Mouse (Mus musculus) kidney, postnatal 0 days (tissue): ENCODE results near the gene Tuft1. TPM values are rescaled to one million over a fixed set of nuclear protein-coding genes. Genes with fewer than 3 reads are reported as not detected.
"Not testable (repeated sequence)": the region's sequence is repeated elsewhere in the genome, so short reads cannot be mapped to it uniquely, and the experiment has no call there.

Source experiments
- ATAC-seq: fragments of 200-750 bp; cut with Nextera tagmentation; replicated peaks from 2 replicates; pipeline ENCODE4 v1.8.0; 2017; ENCODE audit warnings: low read depth, moderate number of reproducible peaks, moderate TSS enrichment, moderate library complexity; ENCODE audit not compliant: low FRiP score
- DNase-seq: peaks from one replicate; pipeline ENCODE4 v3.0.0-alpha.2; 2016; ENCODE audit warnings: low spot score
- H3K27ac ChIP-seq: fragments of 300-500 bp; sonication (generic); 2 replicates; pipeline ENCODE4 v1.5.1; 2014; ENCODE audit warnings: mild to moderate bottlenecking
- H3K27me3 ChIP-seq: fragments of 300-500 bp; sonication (generic); 2 replicates; pipeline ENCODE4 v1.6.1; 2014; ENCODE audit warnings: low read length, mixed read lengths; ENCODE audit not compliant: insufficient read depth
- H3K36me3 ChIP-seq: fragments of 300-500 bp; sonication (generic); 2 replicates; pipeline ENCODE4 v1.6.1; 2014; ENCODE audit warnings: low read length, mixed read lengths; ENCODE audit not compliant: insufficient read depth
- H3K4me1 ChIP-seq: fragments of 300-500 bp; sonication (generic); replicated peaks from 2 replicates; pipeline ENCODE4 v1.6.1; 2014; ENCODE audit warnings: antibody characterized with exemption, low read length, mixed read lengths; ENCODE audit not compliant: insufficient read depth
- H3K4me2 ChIP-seq: fragments of 300-500 bp; sonication (generic); 2 replicates; pipeline ENCODE4 v1.6.1; 2014; ENCODE audit warnings: mild to moderate bottlenecking, low read length, moderate library complexity, mixed read lengths
- H3K4me3 ChIP-seq: fragments of 300-500 bp; sonication (generic); replicated peaks from 2 replicates; pipeline ENCODE4 v1.5.1; 2014; ENCODE audit warnings: low read depth, low read length
- H3K9ac ChIP-seq: fragments of 300-500 bp; sonication (generic); 2 replicates; pipeline ENCODE4 v1.6.1; 2014; ENCODE audit warnings: low read depth, low read length
- H3K9me3 ChIP-seq: fragments of 300-500 bp; sonication (generic); replicated peaks from 2 replicates; pipeline ENCODE4 v1.6.1; 2016; ENCODE audit warnings: low read length, inconsistent platforms, mixed read lengths
- CTCF ChIP-seq: IDR thresholded peaks from 2 replicates; pipeline ENCODE4 v1.5.1; 2016; ENCODE audit warnings: antibody characterized with exemption, low read depth, mild to moderate bottlenecking, moderate library complexity
- WGBS: fragments of 180-500 bp; shearing (Covaris S2); extraction: QIAGEN DNeasy Blood & Tissue Kit; methylation state at CpG from one replicate; pipeline ENCODE4 v1.1.7; 2014; 5-methylcytosine and 5-hydroxymethylcytosine counted together
- polyA plus RNA-seq: library from polyadenylated mRNA; unstranded; fragments of >200 nt; fragmentation: Nextera tagmentation; extraction: Ambion mirVana; gene quantifications from 2 replicates; pipeline ENCODE4 v1.2.1, GENCODE M21; 2015

Tuft1 gene
- polyA plus RNA-seq, 1 experiment from 2014 or later: 9.1 TPM

- Histone ChIP-seq H3K36me3 (no peaks in the 10 kb centered on the region), H3K9me3 (no peaks in the 10 kb centered on the region), H3K9ac (no peak within 1 kb of the TSS), H3K4me2 (no peak within 1 kb of the TSS), H3K4me1 (no peaks in the 10 kb centered on the region), H3K27ac (no peak within 1 kb of the TSS), H3K4me3 (no peak within 1 kb of the TSS), H3K27me3 (no peaks in the 10 kb centered on the region)
- no peak for TF ChIP-seq CTCF
- 9% methylated on average over 5 of the region's 5 CpGs for WGBS
- DNase-seq (peak; percentile 69), ATAC-seq (peak; percentile 70)
These were observed 34.7 kb upstream of the Tuft1 start, which contains the start of gene Selenbp2 for GRCm38 (mm10) chr3:94693329-94693825. TSS of gene Selenbp2 (plus strand) at chr3:94693556.

DNA sequence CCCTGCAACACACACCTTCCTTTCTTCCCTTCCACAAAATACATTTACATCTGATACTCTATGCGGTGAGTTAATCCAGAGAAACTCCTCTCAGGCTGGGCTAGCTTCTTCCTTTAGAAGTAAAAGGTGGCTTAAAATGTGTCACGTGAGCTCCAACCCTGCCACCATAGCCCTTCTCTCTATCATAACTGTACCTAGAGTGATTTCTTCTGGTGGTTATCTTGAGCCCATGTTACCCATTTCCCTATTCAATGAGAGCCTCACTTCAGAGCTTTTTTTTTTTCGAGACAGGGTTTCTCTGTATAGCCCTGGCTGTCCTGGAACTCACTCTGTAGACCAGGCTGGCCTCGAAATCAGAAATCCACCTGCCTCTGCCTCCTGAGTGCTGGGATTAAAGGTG lies 33.0 kb upstream of the Tuft1 start:
- not testable (repeated sequence) for H3K36me3 ChIP-seq, H3K27ac ChIP-seq, ATAC-seq, H3K9ac ChIP-seq, H3K9me3 ChIP-seq, H3K4me1 ChIP-seq, H3K4me2 ChIP-seq, H3K4me3 ChIP-seq, DNase-seq, H3K27me3 ChIP-seq
- WGBS: 93% methylated on average over 4 of the region's 4 CpGs

DNA sequence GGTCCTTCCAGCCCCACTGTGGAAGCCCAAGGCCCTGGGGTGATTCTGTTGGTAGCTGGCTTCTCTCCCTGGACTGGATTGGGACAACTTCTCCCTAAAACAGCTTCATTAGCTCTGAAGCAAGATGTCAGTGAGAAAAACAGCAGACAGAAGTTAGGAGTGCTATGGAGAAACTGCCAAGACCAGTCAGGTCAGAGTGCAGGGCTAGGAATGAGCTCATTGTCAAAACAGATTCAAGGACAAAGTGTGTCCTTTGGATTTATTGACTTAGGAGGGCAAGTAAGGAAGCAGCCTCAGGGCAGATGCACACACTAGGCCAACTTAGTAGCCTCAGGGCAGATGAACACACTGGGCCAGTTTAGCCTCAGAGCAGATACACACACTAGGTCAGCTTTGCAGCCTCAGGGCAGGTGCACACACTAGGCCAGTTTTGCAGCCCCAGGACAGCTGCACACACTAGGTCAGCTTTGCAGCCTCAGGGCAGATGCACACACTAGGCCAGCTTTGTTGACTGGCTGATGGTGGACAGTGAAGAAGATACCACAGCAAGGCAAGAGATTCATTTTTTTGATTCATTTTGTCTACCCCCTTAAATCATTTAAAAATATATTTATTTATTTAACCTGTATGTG lies 32.1 kb upstream of the Tuft1 start:
- ATAC-seq (no peak; the same call in 1 of the 2 replicates), DNase-seq (peak; percentile 19)
- no peak for TF ChIP-seq CTCF

DNA sequence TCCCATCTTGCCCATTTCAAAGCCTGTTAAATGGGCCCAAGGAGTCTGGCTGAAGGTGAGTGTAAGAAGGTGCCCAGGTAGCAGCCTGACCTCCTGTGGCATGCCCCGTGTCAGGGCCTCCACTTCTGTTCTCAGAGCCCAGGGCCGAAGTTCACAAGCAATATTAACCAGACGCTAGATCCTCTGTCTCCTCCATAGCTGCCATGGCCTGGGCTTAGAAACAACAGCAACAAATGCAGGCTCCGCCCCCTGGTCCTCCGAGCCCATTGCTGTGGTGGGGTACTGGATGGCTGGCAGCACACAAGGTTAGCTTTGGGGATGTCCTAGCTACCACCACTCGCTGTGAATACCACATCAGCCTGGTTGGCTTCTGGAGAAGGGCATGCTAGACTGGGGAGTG lies 31.5 kb upstream of the Tuft1 start:
- H3K4me3 ChIP-seq, H3K9me3 ChIP-seq, H3K4me1 ChIP-seq, H3K4me2 ChIP-seq, DNase-seq, H3K27ac ChIP-seq, H3K27me3 ChIP-seq, H3K36me3 ChIP-seq, H3K9ac ChIP-seq: not testable (repeated sequence)
- 60% methylated on average over 6 of the region's 6 CpGs for WGBS
- ATAC-seq: peak; percentile 29; the same call in 1 of the 2 replicates

More for the DNA sequence above, 32.1 kb upstream of the Tuft1 start:
- H3K4me1 ChIP-seq: no peaks in the 10 kb centered on the region
- no peaks in the 10 kb centered on the region for H3K9me3 ChIP-seq
- H3K36me3 ChIP-seq: no peaks in the 10 kb centered on the region
- H3K9ac ChIP-seq: no peak overlapping the region
- H3K27me3 ChIP-seq: no peaks in the 10 kb centered on the region
- no peak overlapping the region for H3K4me2 ChIP-seq
- no peak overlapping the region for H3K27ac ChIP-seq
- H3K4me3 ChIP-seq: no peak overlapping the region

GRCm38 (mm10) chr3:94689195-94689594 lies 30.5 kb upstream of the Tuft1 start:
- not testable (repeated sequence) for ATAC-seq, H3K4me1 ChIP-seq, H3K9me3 ChIP-seq, H3K27me3 ChIP-seq, H3K36me3 ChIP-seq, DNase-seq, H3K27ac ChIP-seq, H3K9ac ChIP-seq, H3K4me3 ChIP-seq, H3K4me2 ChIP-seq
- 56% methylated on average over 1 of the region's 1 CpGs for WGBS

DNA sequence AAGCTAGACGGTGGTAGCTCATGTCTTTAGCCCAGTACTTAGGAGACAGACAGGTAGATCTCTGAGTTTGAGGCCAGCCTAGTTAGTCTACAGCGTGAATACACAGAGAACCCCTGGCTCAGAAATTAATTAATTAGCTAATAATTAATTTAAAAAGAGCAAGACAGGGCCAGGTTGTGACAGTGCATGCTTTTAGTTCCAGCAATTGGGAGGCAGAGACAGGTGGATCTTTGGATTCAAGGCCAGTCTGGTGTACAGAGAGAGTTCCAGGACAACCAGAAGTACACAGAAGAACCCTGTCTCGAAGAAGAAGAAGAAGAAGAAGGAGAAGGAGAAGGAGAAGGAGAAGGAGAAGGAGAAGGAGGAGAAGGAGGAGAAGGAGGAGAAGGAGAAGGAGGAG lies 30.0 kb upstream of the Tuft1 start:
- not testable (repeated sequence) for H3K4me3 ChIP-seq, DNase-seq, H3K9me3 ChIP-seq, H3K27me3 ChIP-seq, H3K36me3 ChIP-seq, H3K27ac ChIP-seq, ATAC-seq, H3K9ac ChIP-seq, H3K4me2 ChIP-seq, H3K4me1 ChIP-seq
- WGBS: 71% methylated on average over 3 of the region's 3 CpGs

GRCm38 (mm10) chr3:94685989-94686772 lies 27.5 kb upstream of the Tuft1 start:
- H3K9me3 ChIP-seq, H3K27me3 ChIP-seq, H3K4me3 ChIP-seq, H3K4me2 ChIP-seq, H3K27ac ChIP-seq, H3K4me1 ChIP-seq, H3K9ac ChIP-seq, H3K36me3 ChIP-seq, ATAC-seq, DNase-seq: not testable (repeated sequence)
- 86% methylated on average over 8 of the region's 8 CpGs for WGBS
